Mouse (Mus musculus) frontal cortex, adult (tissue): ENCODE data around the gene Slc37a1.

Experiments
- ATAC-seq: cut with Nextera tagmentation; 2 replicates; pipeline ENCODE4 v1.9.2; 2017; ENCODE audit warnings: mild to moderate bottlenecking, moderate library complexity, mixed read lengths; ENCODE audit not compliant: low TSS enrichment

The Slc37a1 gene

GRCm38 (mm10) chr17:31393811-31394210 lies 107.2 kb downstream of the Slc37a1 start:
- no peak for ATAC-seq

- ATAC-seq, result 0 out of 2 replicates have a peak, but pooled peaks have one; percentile 62
Measured at GRCm38 (mm10) chr17:31400294-31400693, 113.7 kb downstream of the Slc37a1 start.
